Mouse (Mus musculus): ENCODE data around the gene Tmem125. TPM values are rescaled to one million over a fixed set of nuclear protein-coding genes. Genes with fewer than 3 reads are reported as not detected.
"Not testable (repeated sequence)": the region's sequence is repeated elsewhere in the genome, so short reads cannot be mapped to it uniquely, and the experiment has no call there.

Gene Tmem125
- 1 to 10 TPM in 1 of 2 experiments, under 1 TPM in 1; 0.34 to 1.0 TPM for total RNA-seq (2021)

DNA sequence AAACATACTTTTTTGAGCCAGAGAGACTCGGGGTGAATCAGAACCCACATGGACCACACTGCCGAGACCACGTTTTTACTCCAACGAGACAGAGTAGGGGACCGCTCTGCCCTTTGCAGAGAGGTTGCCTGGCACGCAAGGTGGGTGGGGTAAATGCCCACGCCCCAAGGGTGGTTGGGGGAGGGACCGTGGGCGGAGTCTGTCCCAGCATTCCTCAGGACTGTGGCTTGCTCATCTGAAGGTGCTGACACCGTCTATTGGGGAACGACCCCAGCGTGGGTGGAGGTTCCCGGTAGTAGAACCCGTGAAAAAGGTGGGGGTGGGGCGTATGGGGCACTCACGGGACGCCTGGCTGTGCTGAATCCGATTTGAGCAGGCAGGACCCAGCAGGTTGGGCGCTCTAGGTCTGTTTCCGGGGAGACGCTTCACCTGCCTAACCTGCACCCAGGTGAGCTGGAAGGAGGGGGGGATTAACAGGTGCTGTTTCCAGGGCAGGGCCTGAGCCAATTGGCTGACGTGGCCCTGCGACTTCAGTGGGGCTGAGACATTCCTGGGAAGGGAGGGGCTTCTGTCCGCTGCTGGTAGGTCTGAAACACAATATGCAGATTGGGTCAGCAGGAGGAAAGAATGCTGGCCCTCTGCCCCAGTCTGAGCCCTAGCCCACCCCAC, at the start of gene Tmem125:
Gene Tmem125, minus strand, starts transcription at position 453 of the 669 bp plus-strand sequence.
- intact Hi-C loops (cut with DNase I) = no loop called here
- no peak for DNase-seq

DNA sequence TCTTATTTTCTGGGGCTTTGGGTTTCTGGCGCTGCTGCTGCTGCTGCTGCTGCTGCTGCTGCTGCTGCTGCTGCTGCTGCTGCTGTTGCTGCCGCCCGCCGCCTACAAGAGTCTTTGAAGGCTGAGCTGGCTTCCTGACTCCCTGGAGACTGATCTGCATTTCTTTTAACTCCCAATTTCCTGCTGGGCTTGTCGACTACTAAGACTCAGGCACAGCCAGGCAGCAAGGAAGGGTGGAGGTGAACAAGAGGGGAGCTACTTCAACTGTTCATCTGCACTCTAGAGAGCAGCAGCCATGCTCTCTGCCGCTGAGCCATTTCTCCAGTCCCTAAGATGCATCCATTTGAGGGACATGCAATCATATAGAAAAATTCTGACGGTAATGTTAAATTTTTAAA, 45.9 kb upstream of the Tmem125 start:
- intact Hi-C loops (cut with DNase I) = no loop called here
- DNase-seq = no peak

DNA sequence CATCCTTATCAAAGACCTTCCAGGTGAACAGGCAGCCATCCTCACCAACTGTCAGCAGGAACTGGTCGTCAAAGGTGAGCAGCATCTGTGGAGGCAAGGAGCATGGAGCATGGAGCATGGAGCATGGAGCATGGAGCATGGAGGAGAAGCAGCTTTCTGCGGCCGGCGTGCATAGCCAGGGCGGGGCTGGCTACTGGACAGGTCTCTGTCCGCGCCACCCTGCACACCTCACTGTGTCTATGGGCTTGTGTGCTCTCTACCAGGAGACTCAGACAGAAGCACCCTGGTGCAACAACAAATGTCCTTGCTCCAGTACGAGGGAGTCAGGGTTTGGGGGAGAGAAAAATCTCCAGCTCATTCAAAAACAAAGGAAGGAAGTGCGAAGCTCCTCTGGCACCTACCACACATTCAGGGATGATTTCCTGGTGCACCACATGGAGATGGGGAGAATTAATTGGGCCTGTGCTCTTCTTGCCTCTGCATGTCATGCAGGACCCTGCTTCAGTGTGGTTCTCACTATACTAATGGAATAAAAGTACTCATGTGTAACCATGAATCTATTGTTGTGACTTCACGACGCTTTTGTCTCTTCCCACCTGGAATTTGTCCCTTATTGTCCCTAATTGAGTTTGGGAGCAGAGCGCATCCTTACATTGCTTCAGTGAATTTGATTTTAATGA, 45.3 kb upstream of the Tmem125 start:
- no peak for DNase-seq
- intact Hi-C loops (cut with DNase I) = no loop called here

DNA sequence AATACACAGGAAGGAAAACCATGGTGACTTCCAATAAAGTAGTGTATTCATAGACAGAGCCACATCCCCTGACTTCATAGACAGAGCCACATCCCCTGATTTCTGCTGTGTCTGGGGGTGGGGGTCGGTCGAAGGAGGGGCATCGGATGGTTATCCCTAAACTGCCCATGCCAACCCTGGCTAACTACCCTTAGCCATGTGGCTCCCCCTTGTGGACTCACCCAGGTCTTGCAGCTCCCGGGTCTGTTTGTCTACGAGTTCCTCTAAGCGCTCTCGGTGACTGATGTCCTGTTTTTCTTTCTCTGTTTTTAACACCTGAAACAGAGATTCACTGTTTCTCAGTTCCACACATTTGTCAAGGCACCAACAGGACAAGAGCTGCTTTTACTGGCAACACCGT, 38.8 kb upstream of the Tmem125 start:
- intact Hi-C loops (cut with DNase I) = no loop called here
- DNase-seq = no peak

DNA sequence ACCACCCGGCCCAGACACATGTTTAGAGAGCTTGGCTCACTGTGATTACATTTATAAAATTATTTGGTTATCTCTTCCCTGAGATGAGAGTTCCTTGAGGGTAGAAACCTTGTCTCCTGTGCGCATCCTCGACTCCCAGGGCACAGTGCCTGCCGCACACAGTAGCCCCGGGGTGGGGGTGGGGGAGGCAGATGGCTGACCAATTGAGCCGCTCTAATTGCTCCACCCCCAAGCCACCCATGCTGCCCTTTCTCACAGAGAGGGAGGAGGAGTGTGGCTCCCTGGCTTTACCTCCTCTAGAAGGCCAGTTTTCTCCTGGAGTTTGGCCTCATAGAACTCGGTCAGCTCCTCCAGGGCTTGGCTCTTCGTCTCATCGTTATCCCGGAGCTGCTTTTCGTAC, 37.7 kb upstream of the Tmem125 start:
- intact Hi-C loops (cut with DNase I) = no loop called here
- DNase-seq = peak; percentile 72

DNA sequence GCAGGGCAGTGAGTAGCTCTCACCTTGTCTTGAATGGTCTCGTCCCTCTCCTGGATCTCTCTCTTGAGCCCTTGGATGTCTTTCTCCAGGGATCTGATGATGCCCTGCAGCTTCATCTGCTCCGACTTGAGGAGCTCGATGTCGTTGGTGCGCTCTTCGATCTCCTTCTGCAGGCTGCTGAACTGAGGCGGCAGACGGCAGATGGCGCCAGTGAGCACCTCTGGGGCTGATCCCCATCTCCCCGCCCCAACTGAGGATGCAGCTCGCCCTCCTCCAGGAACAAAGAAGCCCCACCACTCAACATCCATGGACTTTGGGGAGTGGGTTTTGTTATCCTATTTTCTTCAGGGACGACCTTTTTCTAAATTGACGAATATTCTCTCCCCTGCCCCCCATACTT, 35.5 kb upstream of the Tmem125 start:
- DNase-seq = peak; percentile 66
- intact Hi-C loops (cut with DNase I) = no loop called here

DNA sequence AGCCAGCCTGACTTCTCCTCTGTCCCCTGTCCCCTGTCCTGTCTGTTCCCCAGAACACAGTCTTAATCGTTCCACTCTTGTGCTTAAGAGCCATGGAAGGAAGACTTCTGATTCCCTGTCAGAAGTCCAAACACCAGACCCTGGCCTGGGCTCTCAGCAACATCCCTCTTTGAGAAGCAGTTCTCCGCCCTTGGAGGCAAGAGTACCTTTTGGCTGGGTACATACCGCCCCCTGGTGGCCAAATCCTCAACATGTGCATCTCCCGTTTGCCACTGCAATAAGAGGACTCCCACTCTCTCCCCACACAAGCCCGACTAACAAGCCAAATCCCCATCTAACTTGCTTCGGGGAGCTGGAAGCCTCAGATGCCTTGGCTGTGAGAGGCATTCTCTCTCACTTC, 32.3 kb upstream of the Tmem125 start:
- intact Hi-C loops (cut with DNase I) = no loop called here
- peak; percentile 94 for DNase-seq

DNA sequence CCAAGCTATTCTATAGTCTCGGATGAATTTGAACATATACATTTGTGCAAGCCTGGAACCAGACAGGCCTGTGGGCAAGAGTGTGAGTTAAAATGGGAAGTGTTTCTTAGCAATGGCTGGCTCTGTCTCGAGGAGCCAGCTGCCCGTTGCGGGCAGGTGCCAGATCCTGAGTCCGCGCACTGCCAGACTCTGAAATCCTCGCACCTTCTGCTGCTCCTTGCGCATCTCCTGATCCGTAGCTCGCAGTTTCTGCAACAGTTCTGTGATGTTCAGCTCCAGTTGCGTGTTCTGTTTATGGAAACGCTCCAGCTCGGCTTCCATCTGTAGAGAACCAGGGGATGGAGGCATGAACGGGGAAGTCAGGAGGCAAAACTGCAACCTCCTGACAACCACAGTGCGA, 27.6 kb upstream of the Tmem125 start:
- peak; percentile 30 for DNase-seq
- intact Hi-C loops (cut with DNase I) = loop anchor here (5.0 kb wide), 1 partner anchor 134 kb away; the partner anchor contains the start of gene Cdc20

DNA sequence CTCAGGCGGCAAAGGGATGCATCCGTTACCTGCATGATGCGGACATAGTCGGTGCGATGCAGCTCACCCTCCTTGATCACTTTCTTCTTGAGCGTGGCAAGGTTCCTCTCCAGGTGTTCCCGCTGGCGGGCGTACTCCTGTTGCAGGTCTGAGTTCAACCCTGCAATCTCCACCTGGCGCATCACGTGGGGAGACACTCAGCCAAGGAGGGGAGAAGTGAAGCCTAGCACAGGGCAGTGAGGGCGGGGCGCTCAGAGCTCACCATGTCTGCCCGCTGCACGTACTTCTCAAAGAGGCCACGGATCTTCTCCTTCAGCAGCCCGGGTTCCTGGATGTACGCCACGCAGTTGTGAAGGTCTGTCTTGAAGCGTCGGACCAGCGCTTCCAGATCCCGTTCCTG, 25.5 kb upstream of the Tmem125 start:
- DNase-seq = no peak
- intact Hi-C loops (cut with DNase I) = no loop called here

DNA sequence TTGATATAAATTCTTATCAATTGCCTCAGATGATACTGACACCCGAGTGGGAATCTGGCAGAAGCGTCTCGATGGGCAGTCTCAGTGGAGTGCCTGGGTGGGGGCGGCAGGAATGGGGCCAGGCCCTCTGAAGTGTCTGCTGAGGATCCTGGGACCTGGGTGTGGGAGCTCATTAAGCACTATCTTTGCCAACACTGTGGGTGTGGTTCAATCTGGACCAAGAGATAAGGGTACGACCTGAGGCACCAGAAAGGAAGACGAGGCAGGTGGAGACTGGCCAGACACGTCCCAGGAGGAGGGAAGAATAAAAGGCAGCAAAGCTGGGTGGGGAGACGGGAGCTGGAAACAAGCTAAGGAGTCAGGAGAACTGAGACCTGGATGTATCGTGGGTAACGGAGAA, 24.9 kb upstream of the Tmem125 start:
- DNase-seq = no peak
- intact Hi-C loops (cut with DNase I) = no loop called here

DNA sequence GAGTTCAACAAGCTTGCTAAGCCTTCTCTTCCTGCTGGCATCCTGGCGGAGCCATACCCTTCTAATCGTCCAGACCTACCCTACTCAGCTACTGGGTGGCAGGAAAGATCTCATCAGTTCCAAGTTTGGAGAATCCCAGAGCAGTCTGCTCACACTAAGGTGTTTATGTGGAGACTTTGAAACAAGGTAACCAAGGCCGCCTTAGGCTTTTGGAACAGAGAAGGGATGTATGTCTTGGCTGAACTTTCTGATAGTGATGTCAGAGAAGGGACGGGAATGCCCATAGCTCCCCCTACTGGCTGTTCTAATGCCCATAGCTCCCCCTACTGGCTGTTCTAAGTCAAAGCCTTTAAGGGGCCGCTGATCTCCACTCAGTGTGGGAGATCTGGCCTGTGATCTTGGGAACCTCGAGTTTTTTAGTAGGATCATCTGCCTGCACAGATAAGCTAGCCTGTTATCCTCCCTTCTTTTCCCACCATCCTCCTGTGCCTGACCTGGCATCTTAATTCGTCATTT, 22.4 kb upstream of the Tmem125 start:
- peak; percentile 38 for DNase-seq
- intact Hi-C loops (cut with DNase I) = no loop called here

DNA sequence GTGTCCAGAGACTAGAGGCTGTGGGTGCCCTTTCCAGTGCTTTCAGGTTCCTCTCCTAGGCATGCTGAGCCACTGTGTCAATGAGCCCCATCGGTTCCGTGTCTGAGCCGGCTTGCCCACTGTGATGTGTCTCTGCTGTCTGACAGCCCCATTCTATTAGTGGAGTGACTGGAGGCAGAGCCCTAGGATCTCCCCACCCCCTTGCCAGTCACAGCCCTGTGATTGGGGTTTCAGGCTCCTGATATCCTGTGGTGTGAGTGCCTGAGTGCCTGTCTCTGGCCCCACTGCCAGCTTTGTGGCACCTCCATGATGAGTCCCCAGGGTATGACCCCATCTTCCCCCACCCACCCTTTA, 21.1 kb upstream of the Tmem125 start:
- intact Hi-C loops (cut with DNase I) = no loop called here
- DNase-seq = no peak

DNA sequence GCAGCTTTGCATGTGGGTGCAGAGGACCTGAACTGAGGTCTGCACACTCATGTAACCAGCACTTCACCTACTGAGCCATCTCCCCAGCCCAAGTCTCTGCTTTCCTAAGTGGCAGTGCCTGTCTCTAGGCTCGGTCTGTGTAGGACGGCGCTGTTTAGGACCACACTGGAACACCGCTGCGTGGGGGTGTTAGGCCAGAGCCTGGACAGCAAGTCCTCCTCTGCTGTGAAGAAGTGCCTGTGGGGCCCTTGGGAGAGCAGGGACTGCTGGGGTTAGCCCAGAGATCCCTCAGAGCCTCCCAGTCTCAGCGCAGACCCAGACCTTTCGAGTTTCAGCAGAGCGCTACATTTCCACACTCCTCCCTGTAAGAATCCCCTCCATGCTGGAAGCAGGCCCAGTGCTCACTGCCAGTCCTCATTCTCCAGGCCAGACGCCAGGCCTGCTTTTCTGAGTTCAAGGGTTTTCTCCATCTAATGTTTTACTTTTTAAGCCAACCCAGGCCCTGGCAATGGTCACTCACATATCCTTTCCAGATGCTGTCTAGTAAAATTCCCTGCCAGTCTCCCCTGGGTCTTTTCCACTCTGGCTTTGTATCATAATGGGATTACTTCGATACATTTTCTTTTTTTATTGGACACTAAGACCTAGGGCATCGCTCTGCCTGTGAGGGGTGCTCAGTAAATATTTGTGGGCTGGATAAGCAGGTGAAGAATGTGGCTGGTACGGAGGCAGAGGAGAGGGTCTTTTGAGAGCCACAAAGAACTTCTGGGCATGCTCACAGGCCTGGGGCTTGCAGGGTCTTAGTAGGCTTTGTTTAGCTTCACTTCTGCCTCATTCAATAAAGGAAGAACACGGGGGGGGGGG, 20.4 kb upstream of the Tmem125 start:
- DNase-seq = peak; percentile 56
- intact Hi-C loops (cut with DNase I) = no loop called here

DNA sequence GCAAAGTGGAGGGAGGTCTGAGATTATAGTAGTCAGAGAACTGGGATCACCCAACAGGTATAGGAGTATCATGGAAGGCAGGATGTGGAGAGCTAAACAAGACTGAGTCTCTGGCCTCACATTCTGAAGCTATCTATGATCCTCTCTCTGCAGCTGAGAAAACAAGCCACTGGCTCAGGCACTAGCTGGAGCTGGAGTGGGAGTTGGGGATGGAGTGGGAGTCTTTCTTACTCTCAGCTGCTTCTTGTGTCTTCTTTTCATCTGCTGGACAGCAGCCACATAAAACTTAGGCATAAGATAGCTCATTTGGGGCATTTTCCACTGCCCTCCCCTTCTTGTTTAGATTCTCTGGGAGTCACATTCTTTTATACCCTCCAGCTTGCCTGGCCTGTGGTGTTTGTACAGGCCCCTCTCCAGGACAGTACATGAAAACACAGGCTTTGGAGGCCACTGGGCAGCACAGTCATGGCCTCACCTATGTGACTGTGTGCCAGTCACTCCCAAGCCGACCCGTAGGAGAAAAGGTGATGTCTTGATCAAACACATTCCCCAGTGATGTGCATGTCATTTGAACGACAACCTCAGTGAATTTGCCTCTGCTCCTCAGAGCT, 9.3 kb upstream of the Tmem125 start:
- DNase-seq = no peak
- intact Hi-C loops (cut with DNase I) = no loop called here

DNA sequence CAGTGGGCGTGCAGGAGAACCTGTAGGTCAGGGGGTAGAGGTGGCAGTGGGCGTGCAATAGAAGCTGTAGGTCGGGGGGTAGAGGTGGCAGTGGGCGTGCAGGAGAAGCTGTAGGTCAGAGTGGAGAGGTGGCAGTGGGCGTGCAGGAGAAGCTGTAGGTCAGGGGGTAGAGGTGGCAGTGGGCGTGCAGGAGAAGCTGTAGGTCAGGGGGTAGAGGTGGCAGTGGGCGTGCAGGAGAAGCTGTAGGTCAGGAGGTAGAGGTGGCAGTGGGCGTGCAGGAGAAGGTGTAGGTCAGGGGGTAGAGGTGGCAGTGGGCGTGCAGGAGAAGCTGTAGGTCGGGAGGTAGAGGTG, 4.3 kb upstream of the Tmem125 start:
- intact Hi-C loops (cut with DNase I); DNase-seq: not testable (repeated sequence)

DNA sequence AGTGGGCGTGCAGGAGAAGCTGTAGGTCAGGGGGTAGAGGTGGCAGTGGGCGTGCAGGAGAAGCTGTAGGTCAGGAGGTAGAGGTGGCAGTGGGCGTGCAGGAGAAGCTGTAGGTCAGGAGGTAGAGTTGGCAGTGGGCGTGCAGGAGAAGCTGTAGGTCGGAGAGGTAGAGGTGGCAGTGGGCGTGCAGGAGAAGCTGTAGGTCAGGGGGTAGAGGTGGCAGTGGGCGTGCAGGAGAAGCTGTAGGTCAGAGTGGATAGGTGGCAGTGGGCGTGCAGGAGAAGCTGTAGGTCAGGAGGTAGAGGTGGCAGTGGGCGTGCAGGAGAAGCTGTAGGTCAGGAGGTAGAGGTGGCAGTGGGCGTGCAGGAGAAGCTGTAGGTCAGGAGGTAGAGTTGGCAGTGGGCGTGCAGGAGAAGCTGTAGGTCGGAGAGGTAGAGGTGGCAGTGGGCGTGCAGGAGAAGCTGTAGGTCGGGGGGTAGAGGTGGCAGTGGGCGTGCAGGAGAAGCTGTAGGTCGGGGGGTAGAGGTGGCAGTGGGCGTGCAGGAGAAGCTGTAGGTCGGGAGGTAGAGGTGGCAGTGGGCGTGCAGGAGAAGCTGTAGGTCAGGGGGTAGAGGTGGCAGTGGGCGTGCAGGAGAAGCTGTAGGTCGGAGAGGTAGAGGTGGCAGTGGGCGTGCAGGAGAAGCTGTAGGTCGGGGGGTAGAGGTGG, 3.7 kb upstream of the Tmem125 start:
- peak; percentile 33 for DNase-seq
- intact Hi-C loops (cut with DNase I) = not testable (repeated sequence)

DNA sequence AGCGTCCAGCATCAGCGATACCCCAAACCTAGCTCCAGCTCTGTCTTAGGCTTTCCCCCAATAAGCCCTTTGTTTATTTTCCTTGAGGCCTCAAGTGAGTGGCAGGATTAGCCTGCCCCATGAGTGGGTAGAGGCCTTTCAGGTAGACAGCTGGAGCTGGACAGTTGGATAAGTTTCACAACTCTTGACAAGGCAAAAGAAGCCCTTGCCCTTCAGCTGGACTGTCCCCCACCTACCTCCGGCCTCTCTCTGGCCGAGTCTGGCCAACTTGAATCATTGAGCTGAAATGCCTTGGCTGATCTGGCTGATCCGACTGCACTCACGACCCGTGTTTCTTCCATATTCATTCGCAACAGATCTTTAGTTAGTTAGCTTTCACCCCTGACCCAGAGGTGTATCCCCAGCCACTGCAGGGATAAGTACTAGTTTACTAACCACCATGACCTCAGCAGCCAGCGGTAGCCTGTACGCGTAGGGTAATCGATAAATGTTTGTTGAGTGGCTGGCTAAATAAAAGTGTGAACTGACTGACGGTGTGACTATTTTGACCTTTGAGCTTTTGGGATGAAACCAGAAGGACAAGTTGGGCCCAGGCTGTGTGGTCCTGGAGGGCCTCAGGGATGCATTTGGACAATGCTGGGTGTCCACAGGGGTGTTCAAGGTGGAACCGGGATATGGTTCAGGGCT, 740 bp upstream of the Tmem125 start:
- intact Hi-C loops (cut with DNase I) = no loop called here
- no peak for DNase-seq

DNA sequence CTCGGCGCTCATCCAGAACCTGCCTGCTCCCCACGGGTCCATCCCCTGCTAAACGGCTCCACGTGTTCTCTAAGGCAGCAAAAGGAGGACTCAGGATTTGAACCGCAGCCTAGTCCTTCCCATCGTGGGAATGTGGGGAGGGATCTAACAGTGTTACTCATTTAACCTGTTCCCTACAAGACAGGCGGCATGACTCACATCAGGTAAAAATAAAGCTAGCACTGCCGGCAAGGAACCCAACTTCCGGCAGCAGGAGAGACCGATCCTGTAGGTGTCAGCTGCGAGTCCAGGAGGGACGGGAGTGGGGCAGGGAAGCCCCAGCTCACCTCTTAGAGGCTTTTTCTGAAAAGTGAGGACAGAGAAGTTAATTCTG, 700 bp downstream of the Tmem125 start:
- no peak for DNase-seq
- intact Hi-C loops (cut with DNase I) = no loop called here

DNA sequence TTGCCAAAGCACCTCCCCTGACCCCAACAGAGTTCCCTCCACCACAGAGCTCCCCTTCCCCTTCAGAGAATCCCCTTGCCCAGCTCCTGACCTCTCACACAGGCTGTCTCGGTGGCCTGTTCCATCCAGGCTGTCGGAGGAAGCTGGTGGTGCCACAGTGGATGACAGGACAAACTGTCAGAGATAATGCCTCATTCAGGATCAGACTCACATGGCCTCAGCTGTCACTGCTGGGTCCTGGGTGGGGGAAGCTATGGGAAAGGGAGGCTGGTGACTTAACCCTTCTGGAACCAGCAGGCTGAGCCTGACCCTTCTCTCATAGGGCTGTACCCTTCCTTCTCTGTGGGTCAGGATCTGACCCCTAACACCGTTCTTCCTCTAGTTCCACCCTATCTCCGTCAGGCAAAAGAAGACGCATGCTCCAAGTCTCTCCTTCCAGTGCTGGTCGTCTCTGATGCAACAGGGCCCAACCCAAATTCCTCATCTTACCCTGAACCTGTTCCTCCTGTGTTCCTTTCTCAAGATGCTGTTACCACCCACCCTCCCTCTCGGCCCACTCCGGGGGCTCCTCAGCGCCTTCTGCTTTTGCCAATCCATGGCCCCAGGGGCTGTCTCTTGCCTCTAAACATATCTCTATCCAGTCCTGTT, 1.2 kb downstream of the Tmem125 start:
- intact Hi-C loops (cut with DNase I) = no loop called here

DNA sequence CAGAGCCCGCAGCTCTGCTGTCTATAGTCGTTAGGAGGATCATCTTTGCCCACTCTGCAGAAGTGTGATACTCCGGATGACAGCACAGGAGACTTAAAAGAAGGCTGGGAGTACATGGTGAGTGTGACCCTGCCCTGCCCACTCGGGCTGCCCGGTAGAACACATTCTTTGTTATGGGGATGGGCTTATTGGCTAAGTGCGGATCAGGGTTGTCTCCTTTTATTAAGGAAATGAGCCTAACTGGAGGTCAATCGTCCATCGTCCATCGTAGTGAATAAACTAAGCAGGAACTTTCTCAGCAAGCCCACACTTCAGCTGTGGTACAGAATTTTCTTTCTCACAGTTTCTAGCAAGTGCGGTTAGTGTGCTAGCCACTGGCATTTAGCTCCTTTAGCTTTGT, 3.9 kb downstream of the Tmem125 start:
- intact Hi-C loops (cut with DNase I) = no loop called here
- DNase-seq = no peak

More for the DNA sequence above, 1.2 kb downstream of the Tmem125 start:
- no peak for DNase-seq
